Mouse (Mus musculus) left cerebral cortex, postnatal 25 days (tissue): ENCODE measurements around the gene 2700097O09Rik. TPM values are rescaled to one million over a fixed set of nuclear protein-coding genes. Genes with fewer than 3 reads are reported as not detected.
"Not testable (repeated sequence)": the region's sequence is repeated elsewhere in the genome, so short reads cannot be mapped to it uniquely, and the experiment has no call there.

Source experiments
- DNase-seq, 2 experiments: peaks; one replicate each; pipeline ENCODE4 v3.0.0; 2022; ENCODE audit warnings: low spot score in 2 of 2, mixed read lengths in 1 of 2
- intact Hi-C: fragments of 180-260 bp; cut with DNase I; formaldehyde crosslinking; loops from one replicate; pipeline ENCODE4 v1.15.1; 2025
- total RNA-seq, 2 experiments: library from RNA; stranded (reverse); gene quantifications; 2 replicates each; pipeline ENCODE4 v1.2.3; 2021

The 2700097O09Rik gene
- total RNA-seq, result 1 to 10 TPM; 8.4 to 9.6 TPM

GRCm38 (mm10) chr12:55079726-55080600 lies at the start of gene 2700097O09Rik, which contains the start of gene Srp54a:
Gene 2700097O09Rik, minus strand, starts transcription at chr12:55080110.
Gene Srp54a, plus strand, starts transcription at chr12:55080262.
- peak; percentile 91 to 97 for DNase-seq
- intact Hi-C loops, result not testable (repeated sequence)

- DNase-seq, intact Hi-C loops: not testable (repeated sequence)
These were observed 44.8 kb upstream of the 2700097O09Rik start for GRCm38 (mm10) chr12:55124731-55125130.

GRCm38 (mm10) chr12:55124242-55124641 lies 44.3 kb upstream of the 2700097O09Rik start, which contains the start of gene Fam177a:
Gene Fam177a, plus strand, starts transcription at chr12:55124469.
- DNase-seq, intact Hi-C loops: not testable (repeated sequence)

- intact Hi-C loops, result not testable (repeated sequence)
These were observed 32.7 kb upstream of the 2700097O09Rik start for GRCm38 (mm10) chr12:55112616-55113015.

DNA sequence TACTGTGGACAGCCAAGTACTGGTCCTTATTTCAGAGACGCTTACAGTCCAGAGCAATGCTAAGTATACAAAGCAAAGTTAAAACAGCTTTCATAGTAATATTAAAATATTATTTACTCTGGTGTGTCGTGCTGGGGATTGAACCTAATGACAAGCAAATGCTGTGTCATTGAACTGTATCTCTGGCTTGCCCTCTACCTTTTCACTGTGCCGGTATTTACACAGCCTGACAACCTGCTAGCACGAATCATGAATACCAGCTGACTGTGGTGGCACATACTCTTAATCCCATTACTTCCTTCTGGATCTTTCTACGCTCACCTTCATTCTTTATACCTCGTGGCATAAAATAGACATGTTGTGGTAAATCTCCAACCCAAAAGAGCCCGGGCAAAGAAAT lies 12.2 kb upstream of the 2700097O09Rik start:
- DNase-seq, intact Hi-C loops: not testable (repeated sequence)

More at GRCm38 (mm10) chr12:55112616-55113015, 32.7 kb upstream of the 2700097O09Rik start:
- DNase-seq, result not testable (repeated sequence)

DNA sequence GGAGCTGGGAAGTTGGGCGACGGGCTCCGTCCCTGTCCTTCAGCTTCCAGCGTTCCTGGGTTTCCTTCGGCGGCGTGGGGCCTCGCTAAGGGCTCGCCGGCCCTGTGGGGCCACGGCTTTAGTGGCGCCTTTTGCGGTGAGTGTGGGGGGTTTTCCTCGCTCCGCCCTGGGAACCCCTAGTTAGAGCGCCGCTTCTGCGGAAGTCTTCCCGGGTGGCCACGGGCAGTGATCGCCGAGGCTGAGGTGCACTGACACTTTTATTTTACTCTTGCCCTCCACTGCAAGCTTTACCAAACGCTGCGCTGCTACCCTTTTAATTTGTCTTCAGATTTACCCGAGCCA lies 662 bp upstream of the 2700097O09Rik start:
- DNase-seq, intact Hi-C loops: not testable (repeated sequence)

DNA sequence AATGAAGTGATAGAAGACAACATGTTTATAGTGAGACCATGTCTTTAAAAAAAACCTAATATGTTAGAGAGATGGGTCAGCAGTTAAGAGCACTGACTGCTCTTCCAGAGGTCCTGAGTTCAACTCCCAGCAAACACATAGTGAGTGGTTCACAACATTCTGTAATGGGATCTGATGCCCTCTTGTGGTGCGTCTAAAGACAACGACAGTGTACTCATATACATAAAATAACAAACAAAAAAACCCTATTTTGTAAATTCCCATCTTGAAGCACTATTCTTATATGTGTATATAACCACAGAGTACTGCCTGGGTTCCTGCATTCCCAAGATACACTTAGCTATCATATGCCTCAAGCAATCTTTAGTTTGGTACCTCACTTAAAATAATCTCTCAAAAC lies 1.2 kb downstream of the 2700097O09Rik start:
- DNase-seq, intact Hi-C loops: not testable (repeated sequence)

DNA sequence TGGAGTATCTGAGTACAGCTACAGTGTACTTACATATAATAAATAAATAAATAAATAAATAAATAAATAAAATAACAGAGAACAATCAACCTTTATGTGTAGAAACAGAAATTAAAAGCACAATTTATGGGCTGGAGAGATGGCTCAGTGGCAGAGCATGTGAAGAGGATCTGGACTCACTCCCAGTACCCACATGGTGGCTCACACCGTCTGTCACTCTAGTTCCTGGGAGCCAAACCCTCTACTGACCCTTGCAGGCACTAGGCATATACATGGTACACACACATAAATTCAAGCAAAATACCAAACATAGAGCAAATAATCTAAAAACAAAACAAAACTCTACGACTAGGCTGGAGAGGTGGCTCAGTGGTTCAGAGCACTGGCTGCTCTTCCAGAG lies 4.6 kb downstream of the 2700097O09Rik start:
- no peak for DNase-seq
- intact Hi-C loops, result no loop called here

DNA sequence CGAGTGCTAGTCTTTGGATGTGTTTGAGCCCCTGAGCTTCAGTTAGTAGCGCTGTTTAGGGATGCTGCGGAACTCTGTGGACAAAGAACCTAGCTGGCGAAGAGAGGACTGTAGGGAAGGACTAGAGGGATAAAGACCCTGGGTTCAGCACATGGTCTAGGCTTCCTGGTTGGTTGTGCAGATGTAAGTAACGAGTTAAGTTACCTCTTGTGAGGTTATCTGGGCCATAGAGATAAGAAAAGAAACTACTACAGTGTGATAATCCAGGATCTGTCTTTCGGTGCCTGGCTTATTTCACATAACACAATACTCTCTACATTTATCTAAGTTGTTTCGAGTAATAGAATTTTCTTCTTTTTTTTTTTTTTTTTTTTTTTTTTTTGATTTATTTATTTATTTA lies 6.2 kb downstream of the 2700097O09Rik start:
- intact Hi-C loops, result no loop called here
- no peak for DNase-seq

GRCm38 (mm10) chr12:55072495-55072894 lies 7.4 kb downstream of the 2700097O09Rik start:
- DNase-seq, result no peak
- intact Hi-C loops, result no loop called here

GRCm38 (mm10) chr12:55062141-55062540 lies 17.8 kb downstream of the 2700097O09Rik start:
- intact Hi-C loops, result no loop called here
- DNase-seq, result no peak

GRCm38 (mm10) chr12:55061006-55061405 lies 18.9 kb downstream of the 2700097O09Rik start:
- intact Hi-C loops, result no loop called here
- no peak for DNase-seq

- intact Hi-C loops, result no loop called here
- DNase-seq, result no peak
These were observed 19.6 kb downstream of the 2700097O09Rik start for GRCm38 (mm10) chr12:55060212-55060898.

DNA sequence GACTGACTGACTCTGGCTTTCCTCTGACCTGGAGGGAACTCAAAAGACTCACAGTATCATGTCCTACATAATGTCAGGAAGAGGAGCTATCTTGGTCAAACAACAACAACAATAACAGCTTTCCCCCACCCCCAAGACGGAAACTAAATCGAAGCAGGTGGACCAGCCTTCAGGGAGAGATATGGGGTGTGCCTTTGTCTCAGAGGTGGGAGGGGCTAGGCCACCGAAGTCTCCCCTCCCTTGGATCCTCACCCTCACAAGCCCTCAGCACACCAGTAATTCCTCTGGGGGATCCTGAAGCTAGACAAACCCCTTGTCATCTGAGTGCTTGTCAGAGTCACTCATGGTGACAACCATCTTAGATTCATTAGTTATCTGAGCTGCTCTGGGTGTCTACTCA lies 20.1 kb downstream of the 2700097O09Rik start:
- intact Hi-C loops, result no loop called here
- DNase-seq, result no peak

GRCm38 (mm10) chr12:55058865-55059615 lies 20.9 kb downstream of the 2700097O09Rik start:
- intact Hi-C loops, result no loop called here
- DNase-seq, result no peak

GRCm38 (mm10) chr12:55056703-55057102 lies 23.2 kb downstream of the 2700097O09Rik start:
- intact Hi-C loops, result no loop called here
- no peak for DNase-seq

GRCm38 (mm10) chr12:55054551-55055241 lies 25.2 kb downstream of the 2700097O09Rik start:
- no peak for DNase-seq
- intact Hi-C loops, result no loop called here

DNA sequence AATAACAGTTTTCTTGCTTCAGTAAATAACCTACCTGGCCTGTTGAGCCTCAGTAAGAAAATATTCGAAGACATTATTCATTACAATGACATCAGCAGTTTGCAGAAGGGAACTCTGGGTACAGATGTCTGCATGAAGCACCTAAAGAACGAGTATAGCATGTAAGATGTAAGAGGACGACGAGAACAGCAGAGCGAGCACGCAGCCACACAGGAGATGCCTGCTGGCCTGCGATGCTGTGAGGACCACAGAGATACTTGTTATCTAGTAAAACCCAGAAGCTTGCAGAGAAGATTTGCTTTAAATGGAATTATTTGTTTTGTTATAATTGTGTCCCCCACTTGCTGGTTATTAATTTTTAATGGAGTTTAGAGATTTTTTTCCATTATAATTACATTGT lies 26.6 kb downstream of the 2700097O09Rik start:
- intact Hi-C loops, result no loop called here
- no peak for DNase-seq
